Mouse (Mus musculus): ENCODE data around the gene Wsb1.

GRCm38 (mm10) chr11:79229057-79229504 lies 25.4 kb downstream of the Wsb1 start:
- TF ChIP-seq CTCF (IDR thresholded peaks at IDR 0.05; ENCODE audit: extremely low read depth, insufficient read depth, low read length), result no peak
- TF ChIP-seq POLR2A (IDR thresholded peaks at IDR 0.05; ENCODE audit: extremely low read depth, insufficient read depth, low read length), result no peak
